Mouse (Mus musculus) frontal cortex, postnatal 25 days (tissue): ENCODE measurements around the gene Bbs9.
"Not testable (repeated sequence)": the region's sequence is repeated elsewhere in the genome, so short reads cannot be mapped to it uniquely, and the experiment has no call there.

Source experiments
- DNase-seq, 2 experiments: peaks; one replicate each; pipeline ENCODE4 v3.0.0; 2022; ENCODE audit warnings: low spot score in 2 of 2

Bbs9 gene

GRCm38 (mm10) chr9:22849212-22849611 lies 373.7 kb downstream of the Bbs9 start:
- DNase-seq: no peak

GRCm38 (mm10) chr9:22869147-22869546 lies 393.6 kb downstream of the Bbs9 start:
- DNase-seq: not testable (repeated sequence)

GRCm38 (mm10) chr9:22870661-22871060 lies 395.1 kb downstream of the Bbs9 start:
- no peak for DNase-seq

GRCm38 (mm10) chr9:22875231-22875630 lies 399.7 kb downstream of the Bbs9 start:
- no peak for DNase-seq

- no peak for DNase-seq
Measured at GRCm38 (mm10) chr9:22879266-22879665, 403.8 kb downstream of the Bbs9 start.

- no peak for DNase-seq
Measured at GRCm38 (mm10) chr9:22886351-22886750, 410.8 kb downstream of the Bbs9 start.

GRCm38 (mm10) chr9:22905434-22905833 lies 429.9 kb downstream of the Bbs9 start:
- no peak for DNase-seq

- DNase-seq: no peak
Measured at GRCm38 (mm10) chr9:22916808-22917207, 441.3 kb downstream of the Bbs9 start.

- no peak for DNase-seq
Measured at GRCm38 (mm10) chr9:22935645-22936044, 460.1 kb downstream of the Bbs9 start.
